Comparison of ENCODE assay signal across 23 mouse cellular contexts in genomic region chr11:74865252-74865651, GRCm38 (mm10). TPM values are rescaled to one million over a fixed set of nuclear protein-coding genes. Genes with fewer than 3 reads are reported as not detected.
DNase-seq lines count a peak whose midpoint lies in the region; ATAC-seq and TF ChIP-seq lines count a peak whose summit lies in the region.
"Had no signal": no experiment of that assay in that cellular context is flagged by ENCODE, and none has a peak within 500 bp of the region (broad histone marks: within the 10 kb centered on the region; RNA-seq: fewer than 3 reads in every experiment).

No protein-coding gene starts in this region.

- intact Hi-C loops in gastrocnemius, adult 2 months (cut with DNase I), result no loop called here

- no peak overlapping the region for H3K4me2 ChIP-seq in hindbrain, embryonic 14.5 days (replicated peaks)
- H3K4me2 ChIP-seq: embryonic facial prominence, embryonic 12.5 days; forebrain, embryonic 13.5 days; forebrain, embryonic 15.5 days had no signal

- no peak for ATAC-seq in hindbrain, embryonic 14.5 days (ENCODE audit: low FRiP score)
- ATAC-seq: activated CD4-positive, CD25-positive, alpha-beta regulatory T cell, adult 4 months; CD4-positive, CD25-positive, alpha-beta regulatory T cell, adult 4 months; forebrain, embryonic 13.5 days; forebrain, embryonic 15.5 days; forebrain, postnatal 0 days; Patski had no signal

- H3K27ac ChIP-seq in gastrocnemius, adult 2 months, result peak overlapping the region; percentile 70
- 0 out of 2 replicates have a peak overlapping the region, but pooled peaks have one; percentile 29 for H3K27ac ChIP-seq in hindbrain, embryonic 10.5 days
- no peak overlapping the region for H3K27ac ChIP-seq in hindbrain, embryonic 14.5 days
- H3K27ac ChIP-seq: embryonic facial prominence, embryonic 10.5 days; embryonic facial prominence, embryonic 12.5 days; forebrain, embryonic 13.5 days; forebrain, embryonic 15.5 days had no signal

- 80% methylated on average over 9 of the region's 9 CpGs for whole genome bisulfite sequencing in hindbrain, embryonic 10.5 days
- WGBS in hindbrain, embryonic 14.5 days, result 86% methylated on average over 9 of the region's 9 CpGs

- H3K9ac ChIP-seq in hindbrain, embryonic 14.5 days, result no peak overlapping the region
- H3K9ac ChIP-seq: embryonic facial prominence, embryonic 12.5 days; forebrain, embryonic 13.5 days; forebrain, embryonic 15.5 days; forebrain, postnatal 0 days had no signal

- no peaks in the 10 kb centered on the region for H3K27me3 ChIP-seq in hindbrain, embryonic 10.5 days (ENCODE audit: insufficient read depth, poor library complexity, severe bottlenecking)
- no peaks in the 10 kb centered on the region for H3K27me3 ChIP-seq in hindbrain, embryonic 14.5 days (ENCODE audit: control insufficient read depth, insufficient read depth, low read length)
- H3K27me3 ChIP-seq: CH12.LX; embryonic facial prominence, embryonic 12.5 days; forebrain, embryonic 13.5 days; forebrain, embryonic 15.5 days; Patski had no signal

- peaks cover 60% of the 10 kb centered on the region for H3K36me3 ChIP-seq in hindbrain, embryonic 10.5 days
- H3K36me3 ChIP-seq in hindbrain, embryonic 14.5 days (replicated peaks; ENCODE audit: control insufficient read depth, insufficient read depth), result peaks cover 73% of the 10 kb centered on the region
- H3K36me3 ChIP-seq: embryonic facial prominence, embryonic 12.5 days had no signal

- peak; percentile 1 for DNase-seq in adrenal gland, adult 2 months
- DNase-seq in adrenal gland, postnatal 36 days, result no peak
- peak; percentile 52 for DNase-seq in cerebellum, adult 9-11 months
- DNase-seq in cerebellum, adult 18-20 months, result no peak
- DNase-seq in gastrocnemius, adult 2 months, result no peak
- DNase-seq in gastrocnemius, adult 8-10 months (ENCODE audit: low spot score in 2 of 2), result no peak
- no peak for DNase-seq in hindbrain, embryonic 10.5 days (ENCODE audit: low spot score)
- no peak for DNase-seq in hindbrain, embryonic 14.5 days (ENCODE audit: low spot score)
- DNase-seq: adrenal gland, postnatal 10 days; adrenal gland, postnatal 25 days; B cell, adult 2 months; cerebellum, adult 8-10 months; cerebellum, postnatal 36 days; forebrain, postnatal 0 days had no signal

- H3K9me3 ChIP-seq in hindbrain, embryonic 10.5 days, result no peaks in the 10 kb centered on the region
- no peaks in the 10 kb centered on the region for H3K9me3 ChIP-seq in hindbrain, embryonic 14.5 days (ENCODE audit: control insufficient read depth, low read length)
- H3K9me3 ChIP-seq: embryonic facial prominence, embryonic 10.5 days; embryonic facial prominence, embryonic 12.5 days; forebrain, embryonic 13.5 days; forebrain, embryonic 15.5 days; G1E had no signal

- no peak overlapping the region for H3K4me3 ChIP-seq in gastrocnemius, adult 2 months
- no peak overlapping the region for H3K4me3 ChIP-seq in hindbrain, embryonic 10.5 days
- no peak overlapping the region for H3K4me3 ChIP-seq in hindbrain, embryonic 14.5 days (replicated peaks; ENCODE audit: low read length)
- H3K4me3 ChIP-seq: embryonic facial prominence, embryonic 10.5 days; embryonic facial prominence, embryonic 12.5 days; forebrain, embryonic 13.5 days; forebrain, embryonic 15.5 days had no signal

- TF ChIP-seq CTCF in gastrocnemius, adult 2 months (IDR thresholded peaks at IDR 0.05), result no peak

- peaks cover 17% of the 10 kb centered on the region for H3K4me1 ChIP-seq in hindbrain, embryonic 10.5 days (replicated peaks)
- peaks cover 10% of the 10 kb centered on the region; the same call in 1 of the 2 replicates for H3K4me1 ChIP-seq in hindbrain, embryonic 14.5 days (replicated peaks; ENCODE audit: control insufficient read depth, insufficient read depth, low read length)
- H3K4me1 ChIP-seq: forebrain, embryonic 13.5 days had no signal

RNA-seq across cellular contexts. Expression of gene Sgsm2, which starts 31.6 kb away (rescaled TPM):
- total RNA-seq in adrenal gland, adult 2 months (2021), result 10 to 100 TPM; 21.8 to 24.4 TPM
- 27.0 and 35.2 TPM in 2 replicates for polyA plus RNA-seq in adrenal gland, adult 2 months (2012; rRNA removed)
- 10 to 100 TPM; 19.0 to 22.4 TPM for total RNA-seq in adrenal gland, postnatal 36 days (2021)
- total RNA-seq in gastrocnemius, adult 2 months (2021), result 1 to 10 TPM; 2.1 TPM
- total RNA-seq in gastrocnemius, adult 8-10 months (2022), result 1 to 10 TPM; 1.3 to 2.0 (median 1.7) TPM
- polyA plus RNA-seq in hindbrain, embryonic 10.5 days (2016; fragmentation: Nextera tagmentation; extraction: Ambion mirVana), result 7.8 and 10.7 TPM in 2 replicates
- 23.7 and 28.9 TPM in 2 replicates for polyA plus RNA-seq in hindbrain, embryonic 14.5 days (2014; fragmentation: Nextera tagmentation; extraction: Ambion mirVana)

RNA-seq across cellular contexts. Expression of gene Tsr1, which starts 32.6 kb away (rescaled TPM):
- 10 to 100 TPM; 35.3 to 39.8 TPM for total RNA-seq in adrenal gland, adult 2 months (2021)
- polyA plus RNA-seq in adrenal gland, adult 2 months (2012; rRNA removed), result 2.2 and 3.8 TPM in 2 replicates
- 10 to 100 TPM; 37.8 to 47.5 TPM for total RNA-seq in adrenal gland, postnatal 36 days (2021)
- 10 to 100 TPM; 24.7 to 28.9 TPM for total RNA-seq in gastrocnemius, adult 2 months (2021)
- 10 to 100 TPM; 26.3 to 39.2 (median 28.2) TPM for total RNA-seq in gastrocnemius, adult 8-10 months (2022)
- 35.9 and 47.5 TPM in 2 replicates for polyA plus RNA-seq in hindbrain, embryonic 10.5 days (2016; fragmentation: Nextera tagmentation; extraction: Ambion mirVana)
- polyA plus RNA-seq in hindbrain, embryonic 14.5 days (2014; fragmentation: Nextera tagmentation; extraction: Ambion mirVana), result 32.1 and 33.1 TPM in 2 replicates

RNA-seq across cellular contexts. Expression of gene Mnt, which starts 34.5 kb away (rescaled TPM):
- total RNA-seq in adrenal gland, adult 2 months (2021), result 10 to 100 TPM; 23.4 to 25.2 TPM
- polyA plus RNA-seq in adrenal gland, adult 2 months (2012; rRNA removed), result 31.1 and 46.9 TPM in 2 replicates
- 10 to 100 TPM; 27.6 to 30.6 TPM for total RNA-seq in adrenal gland, postnatal 36 days (2021)
- total RNA-seq in gastrocnemius, adult 2 months (2021), result 10 to 100 TPM in 1 of 2 experiments, 1 to 10 TPM in 1; 6.1 to 11.6 TPM
- 10 to 100 TPM in 1 of 4 experiments, 1 to 10 TPM in 3; 5.8 to 11.7 (median 7.8) TPM for total RNA-seq in gastrocnemius, adult 8-10 months (2022)
- polyA plus RNA-seq in hindbrain, embryonic 10.5 days (2016; fragmentation: Nextera tagmentation; extraction: Ambion mirVana), result 5.4 and 7.4 TPM in 2 replicates
- 8.3 and 8.8 TPM in 2 replicates for polyA plus RNA-seq in hindbrain, embryonic 14.5 days (2014; fragmentation: Nextera tagmentation; extraction: Ambion mirVana)

Comparison
In these comparisons a context has a peak if more than half of its experiments do, and no peak if none do; other contexts are left out.
1. DNase-seq: peak in adrenal gland, adult 2 months (single experiment) and cerebellum, adult 9-11 months (single experiment); none in adrenal gland, postnatal 36 days (0 of 2), cerebellum, adult 18-20 months (0 of 2), gastrocnemius, adult 2 months (single experiment), gastrocnemius, adult 8-10 months (0 of 2), hindbrain, embryonic 10.5 days (single experiment) and hindbrain, embryonic 14.5 days (single experiment).
2. RNA of gene Sgsm2, which starts 31.6 kb away (total RNA-seq): 21.8 to 24.4 TPM in adrenal gland, adult 2 months and 19.0 to 22.4 TPM in adrenal gland, postnatal 36 days; 2.1 TPM in gastrocnemius, adult 2 months and 1.3 to 2.0 TPM in gastrocnemius, adult 8-10 months; every median in the first group is over 4 times any median in the second.